Mouse (Mus musculus) olfactory bulb, adult 2 months (tissue): Measurements from ENCODE around the gene Fscn2.

Experiments
- CTCF ChIP-seq: fragments of 200-500 bp; IDR thresholded peaks from 2 replicates; pipeline ENCODE4 v1.5.1; 2012; ENCODE audit warnings: low read depth, mild to moderate bottlenecking, low read length, moderate library complexity; ENCODE audit not compliant: insufficient read depth
- POLR2A ChIP-seq: fragments of 200-500 bp; IDR thresholded peaks from 2 replicates; pipeline ENCODE4 v1.6.1; 2012; ENCODE audit warnings: mild to moderate bottlenecking, low read depth, low read length, moderate library complexity; ENCODE audit not compliant: insufficient read depth

- TF ChIP-seq CTCF (0 out of 2 replicates have a peak, but pooled peaks have one; percentile 3), POLR2A (peak; percentile 47; the same call in 1 of the 2 replicates)
Measured at GRCm38 (mm10) chr11:120349986-120350702, 11.2 kb upstream of the Fscn2 start.
